Mouse (Mus musculus): ENCODE results near the gene Ugt1a8.

The Ugt1a8 gene

GRCm38 (mm10) chr1:88262961-88263360, 175.3 kb downstream of the Ugt1a8 start:
- DNase-seq, result no peak

GRCm38 (mm10) chr1:88263778-88264177, 176.2 kb downstream of the Ugt1a8 start:
- DNase-seq, result no peak

- no peak for DNase-seq
These were observed 176.7 kb downstream of the Ugt1a8 start for GRCm38 (mm10) chr1:88264237-88264868.

- DNase-seq, result no peak
These were observed 177.2 kb downstream of the Ugt1a8 start for GRCm38 (mm10) chr1:88264869-88265240.

GRCm38 (mm10) chr1:88266123-88266522, 178.5 kb downstream of the Ugt1a8 start:
- DNase-seq, result no peak

GRCm38 (mm10) chr1:88267489-88267888, 179.9 kb downstream of the Ugt1a8 start:
- DNase-seq, result no peak

GRCm38 (mm10) chr1:88268070-88268469, 180.5 kb downstream of the Ugt1a8 start:
- DNase-seq, result no peak
